Mouse (Mus musculus) ES-E14 (cell line): ENCODE measurements at regions not wholly inside any gene's neighbourhood (a gene's known extent, or its start where the extent isn't known, plus 50 kb on each side); places are given as distances from the start of the nearest gene placed in this dataset.

Source experiments
- DNase-seq: peaks from one replicate; pipeline ENCODE4 v3.0.0-alpha.2; 2013; ENCODE audit warnings: low read depth, low spot score
- H3K27ac ChIP-seq: 2 replicates; pipeline ENCODE4 v1.5.1; 2012; ENCODE audit warnings: low read depth, mild to moderate bottlenecking, low read length, moderate library complexity, mixed read lengths; ENCODE audit not compliant: poor library complexity, insufficient read depth, severe bottlenecking
- H3K36me3 ChIP-seq: 2 replicates; pipeline ENCODE4 v1.6.1; 2012; ENCODE audit warnings: mild to moderate bottlenecking, low read length, moderate library complexity, mixed read lengths; ENCODE audit not compliant: control insufficient read depth, poor library complexity, insufficient read depth, severe bottlenecking
- H3K4me1 ChIP-seq, 2 experiments: fragments of 150-350 bp in 1 of 2; sonication (generic) in 1 of 2; 2 replicates each; pipeline ENCODE4 v1.6.1; 2012; ENCODE audit warnings: low read length in 2 of 2, mild to moderate bottlenecking in 1 of 2, mixed read lengths in 1 of 2; ENCODE audit not compliant: control insufficient read depth in 2 of 2, insufficient read depth in 2 of 2, poor library complexity in 1 of 2
- H3K4me3 ChIP-seq, 2 experiments: fragments of 150-350 bp in 1 of 2; sonication (generic) in 1 of 2; 2 replicates each; pipeline ENCODE4 v1.5.1; 2012; ENCODE audit warnings: low read length in 2 of 2, low read depth in 1 of 2, mild to moderate bottlenecking in 1 of 2, mixed read lengths in 1 of 2; ENCODE audit not compliant: insufficient read depth in 1 of 2, poor library complexity in 1 of 2, severe bottlenecking in 1 of 2
- H3K9ac ChIP-seq: 2 replicates; pipeline ENCODE4 v1.6.1; 2012; ENCODE audit warnings: low read depth, mild to moderate bottlenecking, low read length, mixed read lengths; ENCODE audit not compliant: poor library complexity, insufficient read depth, severe bottlenecking
- H3K9me3 ChIP-seq: fragments of 150-350 bp; sonication (generic); 2 replicates; pipeline ENCODE4 v1.6.1; 2012; ENCODE audit warnings: low read depth, mild to moderate bottlenecking, low read length; ENCODE audit not compliant: control insufficient read depth, insufficient read depth
- CHD2 ChIP-seq: IDR thresholded peaks from 2 replicates; pipeline ENCODE4 v1.6.1; 2014; ENCODE audit warnings: mild to moderate bottlenecking, low read depth, low read length, inconsistent platforms
- HCFC1 ChIP-seq: IDR thresholded peaks from 2 replicates; pipeline ENCODE4 v1.6.1; 2012; ENCODE audit warnings: low read length, inconsistent platforms, borderline replicate concordance; ENCODE audit not compliant: insufficient read depth
- MAFK ChIP-seq: IDR thresholded peaks from 2 replicates; pipeline ENCODE4 v1.6.1; 2014; ENCODE audit warnings: mild to moderate bottlenecking, low read depth, low read length, inconsistent platforms; ENCODE audit not compliant: insufficient read depth
- ZC3H11A ChIP-seq: IDR thresholded peaks from 2 replicates; pipeline ENCODE4 v1.6.1; 2012; ENCODE audit warnings: low read depth, mild to moderate bottlenecking, inconsistent platforms, low read length, borderline replicate concordance
- ZNF384 ChIP-seq: IDR thresholded peaks from 2 replicates; pipeline ENCODE4 v1.6.1; 2012; ENCODE audit warnings: low read depth, low read length, inconsistent platforms
- in situ Hi-C, 2 experiments: fragments of 600-800 bp; cut with MboI; formaldehyde crosslinking; loops; one replicate each; pipeline ENCODE4 v1.15.1; 2025; ENCODE audit warnings: low sequenced_read_pairs in 2 of 2, inconsistent platforms in 1 of 2; ENCODE audit not compliant: unreplicated experiment in 2 of 2

DNA sequence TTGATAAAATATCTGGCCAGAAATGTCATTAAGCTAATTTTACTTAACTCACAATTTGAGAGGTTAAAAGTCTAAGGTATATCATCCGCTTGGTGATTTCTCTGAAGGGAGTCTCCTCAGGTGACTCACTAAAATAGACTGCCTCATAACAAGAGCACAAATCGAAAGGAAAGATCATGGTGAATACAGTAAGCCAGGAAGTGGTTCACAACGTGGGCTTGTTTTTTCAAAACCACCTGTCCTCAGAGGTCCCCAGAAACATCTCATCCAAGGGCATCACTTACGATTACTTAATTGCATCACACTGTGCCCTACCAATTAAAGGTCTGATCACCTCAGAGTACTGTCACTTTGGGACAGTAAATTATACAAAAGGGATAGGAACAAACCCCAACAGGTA, 1009.0 kb upstream of the Cited2 start:
- H3K4me3 ChIP-seq: no peak overlapping the region
- in situ Hi-C loops: no loop called here
- DNase-seq: no peak
- no peak overlapping the region for H3K9ac ChIP-seq
- no peak overlapping the region for H3K27ac ChIP-seq
- TF ChIP-seq ZC3H11A (no peak), HCFC1 (no peak), MAFK (no peak), ZNF384 (no peak), CHD2 (no peak)
- no peaks in the 10 kb centered on the region for H3K9me3 ChIP-seq
- no peaks in the 10 kb centered on the region for H3K4me1 ChIP-seq
- H3K36me3 ChIP-seq: no peaks in the 10 kb centered on the region

DNA sequence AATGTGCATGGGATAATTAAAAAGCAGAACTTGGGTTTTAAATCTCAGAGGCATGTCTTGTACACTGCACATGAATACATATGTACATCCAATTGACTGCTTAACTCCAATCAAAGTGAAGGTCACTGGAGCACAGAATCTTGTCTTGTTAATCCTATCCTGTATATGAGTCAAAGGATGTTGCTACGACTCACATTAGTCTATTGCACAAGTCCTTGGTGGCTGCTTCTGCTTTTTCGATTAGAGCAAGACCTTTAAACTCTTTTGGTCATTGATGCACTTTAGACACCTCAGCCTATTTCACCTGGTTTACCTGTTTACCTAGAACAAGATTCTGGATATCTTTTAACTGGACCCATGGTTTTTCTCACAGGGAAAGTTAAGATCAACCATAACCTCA, 1008.5 kb upstream of the Cited2 start:
- Histone ChIP-seq H3K36me3 (no peaks in the 10 kb centered on the region), H3K9me3 (no peaks in the 10 kb centered on the region), H3K4me3 (no peak overlapping the region), H3K4me1 (no peaks in the 10 kb centered on the region), H3K9ac (no peak overlapping the region), H3K27ac (no peak overlapping the region)
- DNase-seq: no peak
- in situ Hi-C loops: no loop called here
- TF ChIP-seq ZC3H11A: no peak
- no peak for TF ChIP-seq MAFK
- TF ChIP-seq ZNF384: no peak
- TF ChIP-seq HCFC1: no peak
- TF ChIP-seq CHD2: no peak

DNA sequence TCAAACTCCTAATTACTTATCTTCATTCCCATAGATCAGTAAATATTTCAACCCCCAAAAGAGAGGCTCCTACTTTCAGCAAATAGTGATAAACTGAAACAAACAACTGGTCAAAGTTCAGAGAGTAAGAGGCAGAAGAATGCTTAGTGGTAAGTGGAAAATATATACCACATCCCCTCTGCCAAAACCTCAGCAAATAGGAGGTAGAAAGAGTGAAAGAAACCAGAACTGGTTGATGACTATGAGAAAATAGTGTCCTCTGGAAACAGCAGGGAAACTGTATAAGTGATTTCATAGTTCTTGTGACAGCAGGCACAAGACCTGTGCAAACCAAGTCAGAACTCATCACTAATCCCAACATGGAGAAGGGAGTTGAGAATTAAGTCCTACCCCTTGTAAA, 980.8 kb upstream of the Cited2 start:
- H3K4me1 ChIP-seq: no peaks in the 10 kb centered on the region
- H3K36me3 ChIP-seq: no peaks in the 10 kb centered on the region
- H3K9me3 ChIP-seq: no peaks in the 10 kb centered on the region
- no peak for TF ChIP-seq HCFC1
- TF ChIP-seq ZC3H11A: no peak
- no peak for TF ChIP-seq CHD2
- TF ChIP-seq MAFK: no peak
- TF ChIP-seq ZNF384: no peak
- DNase-seq: no peak
- in situ Hi-C loops: no loop called here
- H3K9ac ChIP-seq: no peak overlapping the region
- no peak overlapping the region for H3K4me3 ChIP-seq
- no peak overlapping the region for H3K27ac ChIP-seq

DNA sequence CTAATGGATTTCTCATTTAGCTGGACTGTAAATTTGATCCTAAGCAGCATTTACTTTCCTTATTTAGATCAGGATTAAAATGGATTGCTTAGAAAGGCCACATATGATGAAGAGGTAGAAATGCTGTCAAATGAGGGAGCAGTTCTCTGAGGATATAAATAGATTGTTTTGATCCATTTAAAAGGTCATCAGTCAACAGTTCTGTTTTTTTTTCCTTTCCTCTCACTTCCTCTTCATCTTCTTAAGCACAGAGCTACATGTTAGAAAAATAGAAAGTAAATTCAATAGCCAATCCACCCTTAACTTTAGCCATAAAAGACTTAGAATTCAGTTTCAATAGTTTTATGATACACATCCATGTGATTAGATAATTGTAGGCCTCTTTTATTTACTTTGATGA, 971.5 kb upstream of the Cited2 start:
- Histone ChIP-seq H3K4me1 (no peaks in the 10 kb centered on the region), H3K9me3 (no peaks in the 10 kb centered on the region), H3K36me3 (no peaks in the 10 kb centered on the region), H3K4me3 (no peak overlapping the region), H3K27ac (no peak overlapping the region), H3K9ac (no peak overlapping the region)
- no peak for DNase-seq
- in situ Hi-C loops: no loop called here
- TF ChIP-seq MAFK (no peak), CHD2 (no peak), ZNF384 (no peak), ZC3H11A (no peak), HCFC1 (no peak)

DNA sequence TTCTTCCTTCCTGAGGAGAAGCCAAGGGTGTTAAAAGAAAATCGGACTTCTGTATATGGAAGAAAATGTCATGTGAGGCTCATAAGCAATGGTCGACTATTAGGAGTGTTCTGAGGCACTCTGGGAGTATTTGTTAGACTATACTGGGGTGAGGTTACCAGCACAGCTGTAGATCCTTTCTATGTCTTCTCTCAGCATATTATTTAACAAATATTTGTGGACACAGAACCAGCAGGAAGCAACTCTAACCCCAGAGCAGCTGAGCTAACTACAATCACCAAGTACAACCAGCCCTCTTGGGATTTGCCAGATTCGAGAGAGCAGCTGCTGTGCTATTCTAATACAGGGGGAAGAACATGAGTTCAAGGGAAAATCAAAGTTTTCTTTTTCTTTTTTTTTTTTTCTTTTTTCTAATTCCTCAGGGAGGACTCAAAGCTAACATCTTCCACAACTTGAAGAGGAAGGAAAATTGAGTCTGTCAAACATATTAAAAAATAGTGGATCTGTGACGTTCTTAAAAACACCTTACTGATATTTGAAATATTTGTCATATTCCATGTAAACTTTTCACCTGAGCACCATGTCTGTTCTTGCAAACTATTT, 933.3 kb upstream of the Cited2 start:
- Histone ChIP-seq H3K4me3 (no peak overlapping the region), H3K36me3 (no peaks in the 10 kb centered on the region), H3K9me3 (no peaks in the 10 kb centered on the region), H3K27ac (no peak overlapping the region), H3K9ac (no peak overlapping the region), H3K4me1 (no peaks in the 10 kb centered on the region)
- in situ Hi-C loops: no loop called here
- TF ChIP-seq ZC3H11A (no peak), ZNF384 (no peak), CHD2 (no peak), HCFC1 (no peak), MAFK (no peak)
- no peak for DNase-seq
